Mouse (Mus musculus): ENCODE data around the gene AA467197. TPM values are rescaled to one million over a fixed set of nuclear protein-coding genes. Genes with fewer than 3 reads are reported as not detected.

The AA467197 gene
- total and polyA plus RNA-seq, 2 experiments from 2014 or later = 1.4 TPM; not detected in 1

DNA sequence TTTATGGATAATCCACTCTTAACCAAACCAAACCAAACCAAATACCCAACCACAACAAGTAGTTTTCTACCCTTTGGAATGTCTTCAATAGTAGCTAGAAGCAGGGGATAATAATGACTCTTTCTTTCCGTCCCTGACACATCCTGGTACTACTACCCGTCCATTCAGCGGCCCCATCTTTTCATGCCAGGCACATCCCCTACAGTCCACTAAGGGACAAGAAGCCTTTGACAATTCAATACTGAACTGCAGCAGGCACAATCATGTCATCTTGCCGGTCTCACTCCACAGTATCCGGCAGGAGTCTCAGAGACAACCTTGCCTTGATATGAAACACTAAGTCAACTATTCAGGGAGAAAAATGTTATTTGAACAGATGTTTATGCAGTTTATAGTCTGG lies 31.0 kb upstream of the AA467197 start:
- Histone ChIP-seq H3K4me1 (ENCODE audit: insufficient read depth) (no peaks in the 10 kb centered on the region), H3K9ac (no peak overlapping the region), H3K27me3 (ENCODE audit: insufficient read depth, low read length) (no peaks in the 10 kb centered on the region), H3K9me3 (ENCODE audit: low read length) (no peaks in the 10 kb centered on the region), H3K4me3 (ENCODE audit: low read depth, low read length) (no peak overlapping the region), H3K4me2 (ENCODE audit: low read depth) (no peak overlapping the region), H3K27ac (ENCODE audit: low read depth, low read length) (no peak overlapping the region), H3K36me3 (ENCODE audit: insufficient read depth) (no peaks in the 10 kb centered on the region; the same call in 1 of the 2 replicates)
- ATAC-seq = peak; percentile 81
- DNase-seq = no peak
- WGBS = 74% methylated on average over 5 of the region's 5 CpGs
- TF ChIP-seq CTCF (IDR thresholded peaks at IDR 0.05; ENCODE audit: low read depth) = no peak

DNA sequence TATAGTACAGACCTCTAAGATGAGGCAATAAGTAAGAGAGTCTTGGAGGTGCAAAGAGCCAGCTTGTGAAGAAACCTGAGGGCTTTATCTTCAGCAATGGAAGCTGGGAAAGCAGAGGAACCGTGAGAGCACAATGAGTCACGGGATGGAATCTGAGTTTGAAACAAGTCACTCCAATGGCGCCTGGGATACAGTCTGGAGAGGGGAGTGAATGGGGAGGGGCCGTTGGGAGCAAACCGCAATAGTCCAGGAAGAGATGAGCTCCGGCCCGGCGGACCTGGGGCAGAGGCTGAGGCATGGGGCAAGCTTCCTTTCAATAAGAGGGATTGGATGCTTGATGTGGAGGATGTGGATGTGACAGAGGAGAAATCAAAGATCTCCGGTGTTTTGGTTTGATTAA lies 28.0 kb upstream of the AA467197 start:
- ATAC-seq = no peak
- H3K4me2 ChIP-seq (ENCODE audit: low read depth) = no peak overlapping the region
- WGBS = 83% methylated on average over 9 of the region's 9 CpGs

DNA sequence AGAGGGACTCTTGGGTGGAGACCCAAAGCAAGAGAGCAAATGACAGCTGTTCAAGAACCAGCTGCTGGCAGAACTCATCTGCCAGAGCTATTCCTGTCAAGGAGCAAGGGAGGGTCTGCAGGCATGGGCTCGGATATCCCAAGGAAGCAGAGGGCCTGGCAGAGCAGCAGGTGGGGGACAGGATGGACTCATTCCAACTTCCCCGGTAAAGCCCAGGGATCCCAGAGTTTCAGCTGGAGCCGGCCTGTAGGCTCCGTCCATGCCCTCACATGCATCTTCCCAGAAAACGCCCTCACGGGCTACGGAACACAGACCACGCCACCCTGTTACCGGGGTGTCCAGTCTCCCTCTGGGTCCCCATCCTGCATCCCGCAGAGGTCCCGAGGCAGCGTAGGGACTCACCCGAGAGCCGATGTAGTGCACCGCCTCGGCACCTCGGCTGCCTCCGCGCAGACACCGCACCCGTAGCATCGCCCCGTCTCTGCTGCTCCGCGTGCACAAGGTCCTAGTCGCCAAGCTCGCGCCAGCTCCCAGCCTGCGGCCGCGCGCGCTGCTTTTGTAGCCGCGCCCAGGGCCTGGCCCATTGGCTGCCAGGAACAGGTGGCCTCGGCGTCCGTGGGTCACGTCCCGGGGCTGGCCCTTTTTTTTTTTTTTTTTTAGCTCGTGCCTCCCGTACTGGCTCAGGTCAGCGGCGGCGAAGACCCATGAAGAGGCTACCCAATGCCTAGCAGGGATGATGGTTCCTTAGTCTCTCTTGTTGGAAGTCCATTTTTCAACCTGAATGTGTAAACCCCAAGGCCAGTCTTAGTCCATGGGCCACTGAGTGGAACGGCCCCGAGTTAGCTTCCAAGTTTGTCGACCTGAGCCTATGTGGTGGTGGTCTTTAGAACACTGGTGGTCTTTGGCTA lies 25.8 kb upstream of the AA467197 start, which contains the start of gene Gatm:
Gene Gatm, minus strand, starts transcription at position 558 of the 908 bp plus-strand sequence.
- no peak within 1 kb of the TSS for H3K27ac ChIP-seq (ENCODE audit: low read depth, low read length)
- peak; percentile 87 for DNase-seq
- peak within 1 kb of the TSS; percentile 55 for H3K4me3 ChIP-seq (ENCODE audit: low read depth, low read length)
- ATAC-seq = peak; percentile 99
- WGBS = 4% methylated on average over 48 of the region's 48 CpGs
- H3K36me3 ChIP-seq (ENCODE audit: insufficient read depth) = no peaks in the 10 kb centered on the region
- H3K9me3 ChIP-seq (ENCODE audit: low read length) = no peaks in the 10 kb centered on the region
- no peaks in the 10 kb centered on the region; the same call in 1 of the 2 replicates for H3K4me1 ChIP-seq (ENCODE audit: insufficient read depth)
- no peaks in the 10 kb centered on the region for H3K27me3 ChIP-seq (ENCODE audit: insufficient read depth, low read length)
- H3K4me2 ChIP-seq (ENCODE audit: low read depth) = peak within 1 kb of the TSS; percentile 70
- TF ChIP-seq CTCF (IDR thresholded peaks at IDR 0.05; ENCODE audit: low read depth) = no peak
- H3K9ac ChIP-seq = peak within 1 kb of the TSS; percentile 70

More for the DNA sequence above, 28.0 kb upstream of the AA467197 start:
- DNase-seq = no peak
- Histone ChIP-seq H3K36me3 (ENCODE audit: insufficient read depth) (no peaks in the 10 kb centered on the region; the same call in 1 of the 2 replicates), H3K9me3 (ENCODE audit: low read length) (no peaks in the 10 kb centered on the region), H3K9ac (no peak overlapping the region), H3K27ac (ENCODE audit: low read depth, low read length) (no peak overlapping the region), H3K4me3 (ENCODE audit: low read depth, low read length) (no peak overlapping the region), H3K27me3 (ENCODE audit: insufficient read depth, low read length) (no peaks in the 10 kb centered on the region), H3K4me1 (ENCODE audit: insufficient read depth) (no peaks in the 10 kb centered on the region; the same call in 1 of the 2 replicates)
- TF ChIP-seq CTCF (IDR thresholded peaks at IDR 0.05; ENCODE audit: low read depth) = no peak

DNA sequence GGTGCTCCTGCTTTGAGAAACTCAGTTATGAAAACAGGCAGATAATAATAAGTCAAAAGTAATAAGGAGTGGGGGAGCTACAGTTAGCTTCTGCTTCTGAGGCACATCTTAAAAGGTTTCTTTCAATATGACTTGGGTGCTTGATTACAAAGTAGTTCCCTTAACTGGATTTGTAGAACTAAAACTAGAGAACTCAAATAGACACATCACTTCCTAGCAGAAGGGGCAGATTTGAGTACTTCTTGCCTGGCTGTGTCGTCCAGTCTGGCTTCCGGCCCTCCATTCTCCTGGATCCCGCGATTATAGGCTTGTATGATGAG lies 25.2 kb upstream of the AA467197 start:
- DNase-seq = no peak
- WGBS = 89% methylated on average over 4 of the region's 4 CpGs
- Histone ChIP-seq H3K4me1 (ENCODE audit: insufficient read depth) (no peaks in the 10 kb centered on the region; the same call in 1 of the 2 replicates), H3K27ac (ENCODE audit: low read depth, low read length) (no peak overlapping the region), H3K4me2 (ENCODE audit: low read depth) (peak overlapping the region; percentile 70), H3K36me3 (ENCODE audit: insufficient read depth) (no peaks in the 10 kb centered on the region), H3K27me3 (ENCODE audit: insufficient read depth, low read length) (no peaks in the 10 kb centered on the region), H3K4me3 (ENCODE audit: low read depth, low read length) (peak overlapping the region; percentile 55), H3K9ac (peak overlapping the region; percentile 70; the same call in 1 of the 2 replicates), H3K9me3 (ENCODE audit: low read length) (no peaks in the 10 kb centered on the region)
- ATAC-seq = no peak
- TF ChIP-seq CTCF (IDR thresholded peaks at IDR 0.05; ENCODE audit: low read depth) = no peak

DNA sequence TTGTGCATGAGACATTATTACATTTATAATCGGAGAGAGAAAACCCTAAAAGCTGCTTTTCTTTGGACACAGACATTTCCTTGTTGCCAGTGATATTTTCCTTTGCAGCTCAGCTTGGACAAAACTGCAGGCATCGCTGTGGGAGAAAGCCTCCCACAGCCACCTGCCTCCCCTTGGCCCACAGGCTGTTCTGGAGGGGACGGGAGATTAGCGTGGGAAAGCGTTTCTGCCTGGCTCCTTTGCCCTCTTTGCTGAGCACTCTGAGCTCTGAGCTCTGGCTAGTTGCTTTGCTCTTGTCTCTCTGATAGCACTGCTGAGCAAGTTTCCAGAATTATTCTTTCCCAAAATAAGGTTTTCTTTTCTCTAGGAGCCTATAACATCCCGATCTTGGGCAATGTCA lies 20.5 kb upstream of the AA467197 start:
- TF ChIP-seq CTCF (IDR thresholded peaks at IDR 0.05; ENCODE audit: low read depth) = no peak
- ATAC-seq = no peak
- Histone ChIP-seq H3K4me3 (ENCODE audit: low read depth, low read length) (no peak overlapping the region), H3K27me3 (ENCODE audit: insufficient read depth, low read length) (no peaks in the 10 kb centered on the region), H3K4me2 (ENCODE audit: low read depth) (no peak overlapping the region), H3K9me3 (ENCODE audit: low read length) (no peaks in the 10 kb centered on the region), H3K36me3 (ENCODE audit: insufficient read depth) (no peaks in the 10 kb centered on the region), H3K4me1 (ENCODE audit: insufficient read depth) (no peaks in the 10 kb centered on the region; the same call in 1 of the 2 replicates), H3K9ac (no peak overlapping the region), H3K27ac (ENCODE audit: low read depth, low read length) (0 out of 2 replicates have a peak overlapping the region, but pooled peaks have one; percentile 24)
- no peak for DNase-seq
- 70% methylated on average over 6 of the region's 6 CpGs for WGBS

DNA sequence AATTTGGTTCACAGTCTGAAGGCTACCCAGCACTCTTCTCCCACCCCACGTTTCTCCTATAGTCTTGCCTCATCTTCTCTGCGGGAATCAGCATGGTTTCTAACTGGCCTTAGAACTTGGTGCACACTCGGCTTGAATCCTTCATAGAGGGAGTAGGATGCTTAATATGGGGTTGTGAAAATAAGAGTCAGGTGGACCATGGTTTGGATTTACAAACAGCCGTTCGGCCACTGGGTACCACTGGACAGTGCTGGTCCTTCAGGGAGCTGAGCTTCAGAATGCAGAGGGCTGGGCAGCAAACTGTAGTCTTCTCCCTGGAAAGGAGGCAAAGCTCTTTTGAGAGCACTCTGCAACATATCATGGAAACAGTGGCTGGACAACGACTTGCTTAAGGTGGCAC lies 19.0 kb upstream of the AA467197 start:
- H3K27me3 ChIP-seq (ENCODE audit: insufficient read depth, low read length) = no peaks in the 10 kb centered on the region
- H3K9ac ChIP-seq = no peak overlapping the region
- no peak for ATAC-seq
- H3K4me3 ChIP-seq (ENCODE audit: low read depth, low read length) = no peak overlapping the region
- H3K36me3 ChIP-seq (ENCODE audit: insufficient read depth) = no peaks in the 10 kb centered on the region
- H3K27ac ChIP-seq (ENCODE audit: low read depth, low read length) = no peak overlapping the region
- 80% methylated on average over 6 of the region's 6 CpGs for WGBS
- no peaks in the 10 kb centered on the region for H3K4me1 ChIP-seq (ENCODE audit: insufficient read depth)
- H3K9me3 ChIP-seq (ENCODE audit: low read length) = no peaks in the 10 kb centered on the region
- TF ChIP-seq CTCF (IDR thresholded peaks at IDR 0.05; ENCODE audit: low read depth) = no peak
- no peak overlapping the region for H3K4me2 ChIP-seq (ENCODE audit: low read depth)
- DNase-seq = no peak

DNA sequence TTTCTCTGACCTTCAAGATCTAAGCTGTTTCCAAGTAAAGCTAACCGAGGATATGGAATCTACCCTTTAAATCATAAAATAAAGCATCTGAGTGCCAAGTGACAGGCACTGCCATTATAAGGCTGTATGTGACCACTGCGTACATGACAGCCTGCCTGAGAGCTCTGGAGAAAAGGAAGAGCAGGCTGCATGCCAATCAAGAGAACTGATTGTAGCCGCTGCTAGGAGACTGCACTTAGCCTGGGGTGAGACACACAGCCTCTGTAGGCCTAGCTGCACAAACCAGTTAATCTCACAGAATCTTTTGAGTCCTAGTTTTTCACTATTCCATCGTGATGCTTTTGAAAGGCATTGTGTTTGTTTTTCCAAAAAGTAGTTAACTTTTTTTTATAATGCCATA lies 18.1 kb upstream of the AA467197 start:
- no peaks in the 10 kb centered on the region for H3K9me3 ChIP-seq (ENCODE audit: low read length)
- 55% methylated on average over 4 of the region's 4 CpGs for WGBS
- H3K4me2 ChIP-seq (ENCODE audit: low read depth) = no peak overlapping the region
- H3K27me3 ChIP-seq (ENCODE audit: insufficient read depth, low read length) = no peaks in the 10 kb centered on the region
- no peak overlapping the region for H3K9ac ChIP-seq
- no peak for TF ChIP-seq CTCF (IDR thresholded peaks at IDR 0.05; ENCODE audit: low read depth)
- H3K4me1 ChIP-seq (ENCODE audit: insufficient read depth) = no peaks in the 10 kb centered on the region
- H3K27ac ChIP-seq (ENCODE audit: low read depth, low read length) = no peak overlapping the region
- no peak overlapping the region for H3K4me3 ChIP-seq (ENCODE audit: low read depth, low read length)
- ATAC-seq (no peak), DNase-seq (no peak)
- no peaks in the 10 kb centered on the region for H3K36me3 ChIP-seq (ENCODE audit: insufficient read depth)

All from forebrain, postnatal 0 days (tissue).